Mouse (Mus musculus) limb, embryonic 11.5 days (tissue): ENCODE measurements around the gene Chrdl2. TPM values are rescaled to one million over a fixed set of nuclear protein-coding genes. Genes with fewer than 3 reads are reported as not detected.

Source experiments
- ATAC-seq: fragments of 200-750 bp; cut with Nextera tagmentation; 2 replicates; pipeline ENCODE4 v1.8.0; 2017; ENCODE audit warnings: low read depth; ENCODE audit not compliant: insufficient number of reproducible peaks, low FRiP score, low TSS enrichment
- DNase-seq: peaks from one replicate; pipeline ENCODE4 v3.0.0-alpha.2; 2015; ENCODE audit warnings: low spot score
- H3K27ac ChIP-seq: fragments of 300-500 bp; sonication (generic); replicated peaks from 2 replicates; pipeline ENCODE4 v1.5.1; 2014; ENCODE audit warnings: low read depth, mild to moderate bottlenecking, low read length
- H3K27me3 ChIP-seq: fragments of 300-500 bp; sonication (generic); 2 replicates; pipeline ENCODE4 v1.6.1; 2014; ENCODE audit warnings: mild to moderate bottlenecking, low read length, mixed read lengths; ENCODE audit not compliant: control insufficient read depth, insufficient read depth
- H3K36me3 ChIP-seq: fragments of 300-500 bp; sonication (generic); 2 replicates; pipeline ENCODE4 v1.6.1; 2014; ENCODE audit warnings: mild to moderate bottlenecking, low read length, moderate library complexity, mixed read lengths; ENCODE audit not compliant: control insufficient read depth, insufficient read depth
- H3K4me1 ChIP-seq: fragments of 300-500 bp; sonication (generic); 2 replicates; pipeline ENCODE4 v1.6.1; 2014; ENCODE audit warnings: low read length, mixed read lengths; ENCODE audit not compliant: control insufficient read depth, insufficient read depth
- H3K4me2 ChIP-seq: fragments of 300-500 bp; sonication (generic); 2 replicates; pipeline ENCODE4 v1.6.1; 2014; ENCODE audit warnings: low read depth, mild to moderate bottlenecking, moderate library complexity; ENCODE audit not compliant: severe bottlenecking
- H3K4me3 ChIP-seq: fragments of 300-500 bp; sonication (generic); 2 replicates; pipeline ENCODE4 v1.5.1; 2014; ENCODE audit warnings: low read depth, low read length
- H3K9ac ChIP-seq: fragments of 300-500 bp; sonication (generic); 2 replicates; pipeline ENCODE4 v1.6.1; 2014; ENCODE audit warnings: mild to moderate bottlenecking, low read length
- H3K9me3 ChIP-seq: fragments of 300-500 bp; sonication (generic); 2 replicates; pipeline ENCODE4 v1.6.1; 2016; ENCODE audit warnings: low read length; ENCODE audit not compliant: control insufficient read depth
- WGBS: fragments of 180-500 bp; shearing (Covaris S2); extraction: QIAGEN DNeasy Blood & Tissue Kit; methylation state at CpG from one replicate; pipeline ENCODE4 v1.1.7; 2014; 5-methylcytosine and 5-hydroxymethylcytosine counted together
- polyA plus RNA-seq: library from polyadenylated mRNA; unstranded; fragments of >200 nt; fragmentation: Nextera tagmentation; extraction: Ambion mirVana; gene quantifications from 2 replicates; pipeline ENCODE4 v1.2.1, GENCODE M21; 2014

Gene Chrdl2
- polyA plus RNA-seq, 1 experiment from 2014 or later: 1.2 TPM

- ATAC-seq: no peak
- 86% methylated on average over 5 of the region's 5 CpGs for WGBS
- Histone ChIP-seq H3K9ac (no peak overlapping the region), H3K27ac (no peak overlapping the region), H3K4me2 (no peak overlapping the region), H3K4me1 (no peaks in the 10 kb centered on the region), H3K9me3 (no peaks in the 10 kb centered on the region), H3K36me3 (peaks cover 2% of the 10 kb centered on the region), H3K27me3 (no peaks in the 10 kb centered on the region), H3K4me3 (no peak overlapping the region)
- no peak for DNase-seq
Measured at GRCm38 (mm10) chr7:100076296-100076695, 70.3 kb downstream of the Chrdl2 start.

- DNase-seq: no peak
- Histone ChIP-seq H3K36me3 (peaks cover 2% of the 10 kb centered on the region), H3K4me3 (no peak overlapping the region), H3K27me3 (no peaks in the 10 kb centered on the region), H3K27ac (no peak overlapping the region), H3K4me1 (no peaks in the 10 kb centered on the region), H3K9me3 (no peaks in the 10 kb centered on the region), H3K9ac (no peak overlapping the region), H3K4me2 (no peak overlapping the region)
- 89% methylated on average over 4 of the region's 4 CpGs for WGBS
- ATAC-seq: no peak
Measured at GRCm38 (mm10) chr7:100077071-100077470, 71.1 kb downstream of the Chrdl2 start.

GRCm38 (mm10) chr7:100080087-100080781 is 74.3 kb downstream of the Chrdl2 start:
- no peak overlapping the region for H3K9ac ChIP-seq
- no peaks in the 10 kb centered on the region for H3K4me1 ChIP-seq
- H3K36me3 ChIP-seq: peaks cover 5% of the 10 kb centered on the region
- no peak overlapping the region for H3K27ac ChIP-seq
- ATAC-seq (no peak), DNase-seq (no peak)
- no peak overlapping the region for H3K4me3 ChIP-seq
- no peak overlapping the region for H3K4me2 ChIP-seq
- WGBS: 81% methylated on average over 12 of the region's 12 CpGs
- H3K9me3 ChIP-seq: no peaks in the 10 kb centered on the region
- H3K27me3 ChIP-seq: no peaks in the 10 kb centered on the region

DNA sequence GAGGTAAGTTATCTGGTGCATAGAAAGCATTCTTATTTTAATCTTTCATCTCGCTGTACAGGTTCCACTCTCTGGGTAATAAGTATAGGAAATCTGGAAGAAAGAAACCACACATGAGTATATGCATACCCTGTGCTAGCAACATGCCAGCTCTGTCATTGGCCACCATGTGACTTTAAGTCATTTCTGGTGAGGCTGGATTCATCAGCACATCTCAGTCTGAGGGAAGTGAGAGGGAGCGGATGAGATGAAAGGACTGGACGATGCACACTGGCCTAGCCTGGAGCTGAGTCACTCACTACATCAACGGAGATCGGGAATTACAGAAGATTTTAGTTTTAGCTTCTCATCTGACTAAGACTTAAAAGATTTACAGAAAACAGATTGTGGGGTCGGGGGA is 76.9 kb downstream of the Chrdl2 start:
- 93% methylated on average over 6 of the region's 6 CpGs for WGBS
- Histone ChIP-seq H3K27ac (no peak overlapping the region), H3K36me3 (peaks cover 13% of the 10 kb centered on the region), H3K27me3 (no peaks in the 10 kb centered on the region), H3K9ac (no peak overlapping the region), H3K4me2 (no peak overlapping the region), H3K4me3 (no peak overlapping the region), H3K9me3 (no peaks in the 10 kb centered on the region), H3K4me1 (no peaks in the 10 kb centered on the region)
- ATAC-seq (no peak), DNase-seq (no peak)

- Histone ChIP-seq H3K36me3 (peaks cover 13% of the 10 kb centered on the region), H3K9me3 (no peaks in the 10 kb centered on the region), H3K4me2 (no peak overlapping the region), H3K4me1 (no peaks in the 10 kb centered on the region), H3K27ac (no peak overlapping the region), H3K27me3 (no peaks in the 10 kb centered on the region), H3K9ac (no peak overlapping the region), H3K4me3 (no peak overlapping the region)
- 91% methylated on average over 6 of the region's 6 CpGs for WGBS
- DNase-seq (no peak), ATAC-seq (no peak)
Measured at GRCm38 (mm10) chr7:100083812-100084211, 77.8 kb downstream of the Chrdl2 start.

Other genes with a start within 250 kb of the Chrdl2 start
- not detected in 2 replicates for gene Olfr521, start 242.7 kb upstream of the Chrdl2 start, polyA plus RNA-seq
- gene Neu3, start 177.8 kb upstream of the Chrdl2 start, polyA plus RNA-seq: 1.1 and 1.6 TPM in 2 replicates
- 0.21 and 0.36 TPM in 2 replicates for gene Xrra1, start 147.1 kb upstream of the Chrdl2 start, polyA plus RNA-seq
- 345 and 352 TPM in 2 replicates for gene Spcs2, start 142.7 kb upstream of the Chrdl2 start, polyA plus RNA-seq
- 7.2 and 7.9 TPM in 2 replicates for gene Rnf169, start 25.7 kb upstream of the Chrdl2 start, polyA plus RNA-seq
- gene Pold3, start 115.4 kb downstream of the Chrdl2 start, polyA plus RNA-seq: 96.4 and 100 TPM in 2 replicates
- 27.2 and 28.9 TPM in 2 replicates for gene Lipt2, start 153.1 kb downstream of the Chrdl2 start, polyA plus RNA-seq
- gene Kcne3, start 170.3 kb downstream of the Chrdl2 start, polyA plus RNA-seq: 15.9 and 16.5 TPM in 2 replicates
- gene Pgm2l1, start 221.2 kb downstream of the Chrdl2 start, polyA plus RNA-seq: 4.5 and 4.6 TPM in 2 replicates